In the genomic region with DNA sequence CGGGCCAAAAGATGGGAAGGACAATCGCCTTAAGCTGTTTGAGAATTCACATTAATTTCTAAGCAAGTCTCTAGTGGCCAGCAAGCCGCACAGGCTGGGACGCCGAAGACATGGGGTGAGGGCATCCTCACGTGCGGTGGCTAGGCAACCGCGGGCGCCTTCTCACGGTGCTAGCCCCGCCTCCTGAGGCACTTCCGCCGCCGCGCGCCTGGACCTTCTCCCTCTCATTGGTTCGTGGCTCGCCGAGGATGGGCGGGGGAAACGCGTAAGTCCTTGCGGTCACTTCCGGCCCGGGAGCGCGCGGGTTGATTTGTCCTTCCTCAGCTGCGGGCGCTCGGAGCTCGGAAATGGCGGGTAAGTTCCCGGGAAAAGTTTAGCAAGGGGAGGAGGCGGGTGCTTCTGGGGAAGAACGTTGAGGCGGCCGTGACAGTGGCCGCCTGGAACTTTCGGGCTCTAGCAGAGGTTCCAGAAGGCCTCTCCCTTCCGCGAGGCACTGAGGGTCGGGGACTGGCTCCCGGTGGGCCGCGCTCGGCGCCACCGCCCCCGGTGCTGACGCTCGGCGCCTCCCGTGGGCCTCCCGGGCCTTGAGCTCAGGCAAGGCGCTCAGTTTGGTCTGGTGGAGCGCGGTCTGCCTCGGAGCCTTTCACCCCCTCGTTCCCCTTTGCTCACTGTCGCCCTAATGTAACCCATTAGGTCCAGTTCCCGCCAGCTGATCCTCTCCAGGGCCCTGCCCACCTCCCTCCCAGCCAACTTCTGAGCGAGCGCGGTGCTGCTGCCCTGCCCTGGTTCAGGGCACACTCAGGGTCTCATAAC, we compare ENCODE assay signal across 8 mouse cellular contexts. TPM values are rescaled to one million over a fixed set of nuclear protein-coding genes. Genes with fewer than 3 reads are reported as not detected.
DNase-seq lines count a peak whose midpoint lies in the region; ATAC-seq and TF ChIP-seq lines count a peak whose summit lies in the region.

A gene (plus strand): TSS at position 8 of the 813 bp plus-strand sequence.

- H3K4me1 ChIP-seq in cortical plate, adult 2 months (ENCODE audit: control insufficient read depth, insufficient read depth, low read length): no peaks in the 10 kb centered on the region

- H3K4me3 ChIP-seq in cortical plate, adult 2 months (ENCODE audit: insufficient read depth, low read length): peak within 1 kb of the TSS; percentile 54

- TF ChIP-seq POLR2A in cortical plate, adult 2 months (IDR thresholded peaks at IDR 0.05; ENCODE audit: extremely low read depth, insufficient read depth, low read length): peak; percentile 47; the same call in 1 of the 2 replicates

- DNase-seq in gastrocnemius, adult 8-10 months (ENCODE audit: low spot score in 2 of 2): peak; percentile 90 to 92
- DNase-seq in induced T-regulatory cell, adult 2 months (ENCODE audit: low read depth): peak; percentile 99
- peak; percentile 83 to 95 for DNase-seq in left cerebral cortex, adult 9 months (ENCODE audit: low spot score in 2 of 2)
- peak; percentile 97 for DNase-seq in right cerebral cortex, postnatal 14 days
- peak; percentile 90 to 96 for DNase-seq in urinary bladder, postnatal 36 days (ENCODE audit: low spot score in 2 of 2)

- ATAC-seq in activated CD4-positive, CD25-positive, alpha-beta regulatory T cell, adult 4 months: peak; percentile 98
- ATAC-seq in megakaryocyte progenitor cell, adult 5-6 weeks (replicated peaks; ENCODE audit: poor library complexity): peak; percentile 99

- TF ChIP-seq CTCF in cortical plate, adult 2 months (IDR thresholded peaks at IDR 0.05; ENCODE audit: extremely low read depth, insufficient read depth, low read length): no peak

- H3K27ac ChIP-seq in cortical plate, adult 2 months (ENCODE audit: insufficient read depth, low read length): no peak within 1 kb of the TSS

RNA-seq across cellular contexts. Expression of the gene that starts here (rescaled TPM):
- polyA plus RNA-seq in activated CD4-positive, CD25-positive, alpha-beta regulatory T cell, adult 4 months (2017; shearing (Covaris generic)): 10 to 100 TPM; 66.8 to 77.4 TPM
- polyA plus RNA-seq in cortical plate, adult 2 months (2012; rRNA removed): 16.5 and 17.7 TPM in 2 replicates
- total RNA-seq in gastrocnemius, adult 8-10 months (2022): 10 to 100 TPM; 14.6 to 19.9 (median 16.5) TPM
- total RNA-seq in megakaryocyte progenitor cell, adult 5-6 weeks (2015): 178 and 189 TPM in 2 replicates
- total RNA-seq in megakaryocyte progenitor cell, adult 5-6 weeks (2017): 192 and 193 TPM in 2 replicates

Comparison
In these comparisons a context has a peak if more than half of its experiments do, and no peak if none do; other contexts are left out.
1. RNA of the gene that starts here (total RNA-seq): 178 to 193 TPM in megakaryocyte progenitor cell, adult 5-6 weeks; 14.6 to 19.9 TPM in gastrocnemius, adult 8-10 months; every median in the first group is over 4 times any median in the second.
2. Peak in every context shown above with its lines, with median percentiles within 50 percentile points of each other: DNase-seq.